Mouse (Mus musculus): ENCODE results near the gene Eral1. TPM values are rescaled to one million over a fixed set of nuclear protein-coding genes. Genes with fewer than 3 reads are reported as not detected.

The Eral1 gene
- polyA plus RNA-seq, 1 experiment from 2014 or later, result 35.0 TPM

MicroRNAs within 50 kb of the gene (microRNA counts, 519-probe panel; counts per million panel counts)
- microRNA mmu-miR-144 (4,625 counts per million, percentile 92 among the panel's probes with 10 or more counts), microRNA mmu-miR-451 (4,279 counts per million, percentile 86 among the panel's probes with 10 or more counts)

Small RNA genes lying within 50 kb of the gene (microRNA-seq; reads per million reads assigned to microRNA genes)
- gene Mir144, result 351 reads per million, percentile 64 among the genes with 10 or more reads in this experiment
- not detected for gene Mir451a
- gene Mir451b, result not detected

Other genes starting within 250 kb of the Eral1 start
- gene Pipox, start 186.3 kb downstream of the Eral1 start, polyA plus RNA-seq (2015; fragmentation: Nextera tagmentation; extraction: Ambion mirVana), result 1.1 and 1.7 TPM in 2 replicates
- gene Sez6, start 149.6 kb downstream of the Eral1 start, polyA plus RNA-seq (2015; fragmentation: Nextera tagmentation; extraction: Ambion mirVana), result 0.34 and 0.69 TPM in 2 replicates
- 13.8 and 13.9 TPM in 2 replicates for gene Phf12, start 97.6 kb downstream of the Eral1 start, polyA plus RNA-seq (2015; fragmentation: Nextera tagmentation; extraction: Ambion mirVana)
- 14.5 and 15.3 TPM in 2 replicates for gene Dhrs13, start 48.1 kb downstream of the Eral1 start, polyA plus RNA-seq (2015; fragmentation: Nextera tagmentation; extraction: Ambion mirVana)
- gene Flot2, start 42.5 kb downstream of the Eral1 start, polyA plus RNA-seq (2015; fragmentation: Nextera tagmentation; extraction: Ambion mirVana), result 67.6 and 70.0 TPM in 2 replicates
- gene Fam222b, start 14.3 kb upstream of the Eral1 start, polyA plus RNA-seq (2015; fragmentation: Nextera tagmentation; extraction: Ambion mirVana), result 13.6 and 17.1 TPM in 2 replicates
- 84.2 and 96.3 TPM in 2 replicates for gene Traf4, start 85.2 kb upstream of the Eral1 start, polyA plus RNA-seq (2015; fragmentation: Nextera tagmentation; extraction: Ambion mirVana)
- gene Nek8, start 96.3 kb upstream of the Eral1 start, polyA plus RNA-seq (2015; fragmentation: Nextera tagmentation; extraction: Ambion mirVana), result 20.6 and 22.3 TPM in 2 replicates
- 24.4 and 25.9 TPM in 2 replicates for gene Tlcd1, start 96.3 kb upstream of the Eral1 start, polyA plus RNA-seq (2015; fragmentation: Nextera tagmentation; extraction: Ambion mirVana)
- gene Rpl23a, start 103.2 kb upstream of the Eral1 start, polyA plus RNA-seq (2015; fragmentation: Nextera tagmentation; extraction: Ambion mirVana), result 1,346 and 1,426 TPM in 2 replicates
- 117 and 129 TPM in 2 replicates for gene Rab34, start 108.0 kb upstream of the Eral1 start, polyA plus RNA-seq (2015; fragmentation: Nextera tagmentation; extraction: Ambion mirVana)
- gene Proca1, start 113.0 kb upstream of the Eral1 start, polyA plus RNA-seq (2015; fragmentation: Nextera tagmentation; extraction: Ambion mirVana), result 5.3 and 6.8 TPM in 2 replicates
- gene Sdf2, start 165.4 kb upstream of the Eral1 start, polyA plus RNA-seq (2015; fragmentation: Nextera tagmentation; extraction: Ambion mirVana), result 81.9 and 84.7 TPM in 2 replicates
- gene Supt6, start 165.6 kb upstream of the Eral1 start, polyA plus RNA-seq (2015; fragmentation: Nextera tagmentation; extraction: Ambion mirVana), result 24.6 and 26.2 TPM in 2 replicates
- gene 2610507B11Rik, start 181.4 kb upstream of the Eral1 start, polyA plus RNA-seq (2015; fragmentation: Nextera tagmentation; extraction: Ambion mirVana), result 59.5 and 63.5 TPM in 2 replicates
- 0.13 and 0.35 TPM in 2 replicates for gene BC030499, start 210.5 kb upstream of the Eral1 start, polyA plus RNA-seq (2015; fragmentation: Nextera tagmentation; extraction: Ambion mirVana)
- gene Spag5, start 221.1 kb upstream of the Eral1 start, polyA plus RNA-seq (2015; fragmentation: Nextera tagmentation; extraction: Ambion mirVana), result 44.9 and 46.7 TPM in 2 replicates
- gene Aldoc, start 242.6 kb upstream of the Eral1 start, polyA plus RNA-seq (2015; fragmentation: Nextera tagmentation; extraction: Ambion mirVana), result 8.9 and 12.1 TPM in 2 replicates
- gene Pigs, start 248.0 kb upstream of the Eral1 start, polyA plus RNA-seq (2015; fragmentation: Nextera tagmentation; extraction: Ambion mirVana), result 81.8 and 84.8 TPM in 2 replicates